Mouse (Mus musculus) v-Abl transformed pro-B cells (cell line): Measurements from ENCODE around the gene Nt5c1b.

Experiments used
- in situ Hi-C, 2 experiments: fragments of 400-800 bp; cut with MboI; formaldehyde crosslinking; loops; one replicate each; pipeline ENCODE4 v1.15.1; 2025; ENCODE audit not compliant: unreplicated experiment in 2 of 2

The Nt5c1b gene

GRCm38 (mm10) chr12:10369673-10370072 is at the start of gene Nt5c1b:
Gene Nt5c1b (plus strand): TSS chr12:10369973.
- in situ Hi-C loops: no loop called here

DNA sequence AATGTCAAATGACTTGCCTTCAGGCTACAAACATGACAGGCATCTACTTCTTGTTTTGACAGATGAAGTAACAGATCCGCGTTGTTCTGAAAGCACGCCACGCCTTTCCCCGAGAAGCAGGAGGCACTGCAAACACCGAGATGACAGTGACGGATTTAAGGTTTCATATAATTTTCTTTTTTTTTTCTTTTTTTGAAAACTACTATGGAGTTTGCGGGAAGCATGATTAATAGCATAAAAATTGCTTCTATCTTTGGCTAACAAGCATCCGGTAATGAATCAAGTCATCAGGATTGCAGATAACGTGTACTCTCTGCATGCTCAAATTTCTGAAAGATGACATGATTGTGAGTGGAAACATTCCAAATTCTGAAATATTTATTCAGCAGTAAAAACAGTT is 42.1 kb upstream of the Nt5c1b start:
- in situ Hi-C loops: no loop called here

GRCm38 (mm10) chr12:10329460-10329859 is 40.3 kb upstream of the Nt5c1b start:
- in situ Hi-C loops: no loop called here

GRCm38 (mm10) chr12:10340604-10341003 is 29.2 kb upstream of the Nt5c1b start:
- in situ Hi-C loops: no loop called here

GRCm38 (mm10) chr12:10350706-10351105 is 19.1 kb upstream of the Nt5c1b start:
- in situ Hi-C loops: no loop called here

- in situ Hi-C loops: no loop called here
Measured at GRCm38 (mm10) chr12:10357756-10358155, 12.0 kb upstream of the Nt5c1b start.

GRCm38 (mm10) chr12:10390671-10391441 is 21.1 kb downstream of the Nt5c1b start, which contains the start of gene Rdh14:
Gene Rdh14 (plus strand): TSS chr12:10390772.
- in situ Hi-C loops: loop anchor here (5.0 to 25.0 kb wide), 6 partner anchors 1354 to 1921 kb away; partner anchors contain the start of gene Laptm4a (in 2 of the 2)

GRCm38 (mm10) chr12:10400788-10401187 is 31.0 kb downstream of the Nt5c1b start:
- in situ Hi-C loops: no loop called here

- in situ Hi-C loops: no loop called here
Measured at GRCm38 (mm10) chr12:10402421-10403115, 32.8 kb downstream of the Nt5c1b start.

DNA sequence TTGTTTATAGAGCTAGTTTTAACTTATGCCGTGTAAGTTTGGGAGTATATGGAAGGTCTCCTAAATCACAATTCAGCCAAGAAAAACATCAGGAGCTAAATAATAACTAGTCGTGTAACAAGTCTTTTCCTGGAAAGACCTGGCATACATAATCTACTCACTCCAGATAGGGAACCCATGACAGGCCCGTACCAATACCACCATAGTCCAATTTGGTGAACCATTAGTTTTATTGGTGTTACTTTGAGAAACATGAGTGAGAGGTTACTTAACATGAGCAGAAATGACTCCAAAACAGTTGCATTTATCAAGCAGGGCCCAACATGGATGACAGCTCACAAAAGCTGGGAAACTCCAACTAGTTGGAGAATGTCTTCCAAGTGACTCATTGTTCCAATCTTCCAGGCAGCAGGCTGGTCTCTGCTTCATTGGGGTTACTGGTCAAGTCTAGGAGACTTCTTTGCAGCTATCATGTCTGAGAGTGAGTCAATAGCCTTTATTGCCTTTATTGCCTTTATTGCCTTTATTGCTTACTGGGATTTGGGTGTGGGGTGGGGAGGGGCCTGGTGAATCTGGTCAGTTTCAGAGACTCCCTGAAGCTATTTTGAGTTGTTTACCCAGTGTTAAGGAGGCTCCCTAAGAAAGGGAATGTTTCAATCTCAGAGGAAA is 40.9 kb downstream of the Nt5c1b start:
- in situ Hi-C loops: no loop called here

DNA sequence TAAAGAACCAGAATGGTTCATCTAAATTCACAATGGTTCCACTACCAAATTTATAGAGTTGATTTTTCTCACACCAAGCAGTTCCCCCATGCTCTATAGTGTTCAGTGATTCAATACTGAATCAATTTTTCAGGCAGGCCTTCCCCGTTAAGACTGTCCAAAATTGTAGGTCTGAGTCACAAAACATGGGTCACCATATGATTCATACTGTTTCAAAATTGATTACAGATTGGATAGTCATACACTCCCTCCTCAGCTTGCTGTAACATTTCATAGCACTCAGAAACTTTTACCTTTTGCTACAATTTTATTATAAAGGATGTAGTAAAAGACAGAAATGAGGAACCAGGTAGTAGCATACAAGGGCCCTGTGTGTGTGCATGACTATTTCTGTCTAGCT is 41.7 kb downstream of the Nt5c1b start:
- in situ Hi-C loops: no loop called here

DNA sequence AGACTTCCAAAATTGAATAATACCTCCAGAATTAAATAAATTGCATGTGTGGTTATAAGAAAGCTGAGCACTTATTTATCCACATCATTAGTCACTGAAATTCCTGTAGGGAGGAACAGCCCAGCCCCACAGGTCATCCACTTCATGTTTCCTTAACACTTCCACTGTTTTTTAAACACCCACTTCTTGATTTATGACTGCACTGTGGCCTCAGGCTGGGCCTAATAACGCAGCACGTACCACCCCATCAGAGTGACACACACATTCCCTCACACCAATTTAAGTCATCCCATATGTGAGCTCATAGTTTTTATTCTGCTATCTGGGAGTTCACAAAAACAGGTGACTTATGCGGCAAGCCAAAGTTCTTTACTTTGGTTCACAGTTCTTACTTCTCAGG is 52.6 kb downstream of the Nt5c1b start:
- in situ Hi-C loops: no loop called here

DNA sequence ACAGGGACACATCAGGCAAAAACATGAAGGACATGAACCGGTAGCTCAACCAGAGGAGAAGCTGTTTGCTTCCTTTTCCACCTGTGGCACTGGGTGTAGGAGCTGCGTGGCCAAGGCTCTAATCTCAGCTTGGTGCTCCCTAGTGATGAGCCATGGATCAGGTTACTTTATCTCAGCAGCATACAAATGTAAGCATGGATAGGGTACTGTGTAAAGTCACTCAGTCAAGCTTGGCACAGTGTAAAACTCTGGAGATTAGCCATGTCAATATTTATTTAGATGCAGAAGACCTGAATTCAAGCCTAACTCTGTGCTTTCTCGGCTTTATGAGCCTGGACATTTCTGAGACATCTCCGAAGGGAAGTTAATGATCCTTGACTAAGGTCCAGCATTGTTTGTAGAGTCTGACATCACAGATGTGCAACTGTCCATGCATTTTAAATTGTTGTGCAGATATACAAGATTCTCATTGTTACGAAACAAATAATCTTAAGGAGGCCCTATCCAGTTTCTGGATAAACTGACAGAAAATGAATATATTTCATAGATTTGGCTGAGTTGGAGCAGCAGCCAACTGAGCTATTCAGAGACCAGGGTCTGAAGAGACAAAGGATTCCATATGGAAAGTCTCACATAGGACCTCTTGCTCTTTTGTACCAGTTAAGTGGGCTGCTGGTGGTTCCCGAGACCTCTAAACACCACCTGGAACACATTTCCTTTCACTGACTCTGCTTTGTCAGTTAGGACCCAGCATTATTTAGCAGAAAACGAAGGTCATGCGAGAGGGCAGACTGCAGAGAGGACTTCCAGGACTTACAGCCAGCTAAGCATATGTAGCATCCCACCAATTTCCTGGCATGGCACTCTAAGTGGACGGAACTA is 56.5 kb downstream of the Nt5c1b start:
- in situ Hi-C loops: no loop called here

DNA sequence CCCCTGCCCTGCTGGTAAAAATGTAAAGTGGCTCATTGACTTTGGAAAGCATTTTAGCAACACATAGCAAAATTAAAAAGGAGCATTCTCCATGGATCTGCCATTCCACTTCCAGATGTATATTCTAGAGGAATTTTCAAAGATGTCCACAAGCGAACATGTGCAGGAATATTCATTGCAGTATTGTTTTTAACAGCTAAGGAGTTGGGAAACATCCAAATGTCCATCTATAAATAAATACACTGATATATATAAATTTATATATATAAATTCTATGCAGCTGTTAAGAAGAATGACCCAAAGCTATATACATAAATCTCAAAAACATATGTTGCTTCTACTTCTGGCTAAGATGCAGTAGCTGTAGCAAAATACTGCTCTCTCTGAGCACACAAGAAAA is 61.2 kb downstream of the Nt5c1b start:
- in situ Hi-C loops: no loop called here

GRCm38 (mm10) chr12:10438054-10439001 is 68.6 kb downstream of the Nt5c1b start:
- in situ Hi-C loops: loop anchor here (5.0 kb wide), 6 partner anchors 871 to 1551 kb away; no protein-coding TSS in a partner anchor
